Mouse (Mus musculus) brain, embryonic 14.5 days (tissue): Measurements from ENCODE around the gene Fam43a.

ENCODE experiments used
- CTCF ChIP-seq: fragments of 200-500 bp; IDR thresholded peaks from 2 replicates; pipeline ENCODE4 v1.5.1; 2012; ENCODE audit warnings: inconsistent platforms, mild to moderate bottlenecking, moderate library complexity, borderline replicate concordance; ENCODE audit not compliant: insufficient read depth, insufficient read length; ENCODE audit errors: extremely low read depth
- POLR2A ChIP-seq: fragments of 200-500 bp; IDR thresholded peaks from 2 replicates; pipeline ENCODE4 v1.6.1; 2012; ENCODE audit warnings: mild to moderate bottlenecking, inconsistent platforms, borderline replicate concordance; ENCODE audit not compliant: poor library complexity, insufficient read depth, insufficient read length, severe bottlenecking; ENCODE audit errors: extremely low read depth

GRCm38 (mm10) chr16:30614705-30615317 lies 15.3 kb downstream of the Fam43a start:
- TF ChIP-seq CTCF = no peak
- no peak for TF ChIP-seq POLR2A
